Mouse (Mus musculus) R1 (cell line): ENCODE measurements around the gene Hip1.

Experiments used
- DNase-seq: peaks from one replicate; pipeline ENCODE4 v3.0.0-alpha.2; 2018; ENCODE audit warnings: low read depth, low spot score

Gene Hip1

GRCm38 (mm10) chr5:135445755-135446154, 99.2 kb downstream of the Hip1 start:
- DNase-seq = no peak

GRCm38 (mm10) chr5:135442430-135442829, 102.5 kb downstream of the Hip1 start:
- DNase-seq = no peak

- DNase-seq = no peak
Measured at GRCm38 (mm10) chr5:135435039-135435438, 109.9 kb downstream of the Hip1 start.

GRCm38 (mm10) chr5:135433861-135434260, 111.1 kb downstream of the Hip1 start:
- peak; percentile 71 for DNase-seq

- no peak for DNase-seq
Measured at GRCm38 (mm10) chr5:135431111-135431510, 113.8 kb downstream of the Hip1 start.

- DNase-seq = peak; percentile 50
Measured at GRCm38 (mm10) chr5:135428786-135429185, 116.1 kb downstream of the Hip1 start.

GRCm38 (mm10) chr5:135410266-135410665, 134.7 kb downstream of the Hip1 start:
- no peak for DNase-seq

GRCm38 (mm10) chr5:135408114-135408513, 136.8 kb downstream of the Hip1 start:
- DNase-seq = no peak

- no peak for DNase-seq
Measured at GRCm38 (mm10) chr5:135405437-135405836, 139.5 kb downstream of the Hip1 start.

GRCm38 (mm10) chr5:135404623-135405022, 140.3 kb downstream of the Hip1 start:
- DNase-seq = peak; percentile 96

GRCm38 (mm10) chr5:135400244-135400643, 144.7 kb downstream of the Hip1 start:
- peak; percentile 79 for DNase-seq

- DNase-seq = no peak
Measured at GRCm38 (mm10) chr5:135399382-135399781, 145.5 kb downstream of the Hip1 start.

GRCm38 (mm10) chr5:135395826-135396225, 149.1 kb downstream of the Hip1 start:
- DNase-seq = peak; percentile 77

- peak; percentile 75 for DNase-seq
Measured at GRCm38 (mm10) chr5:135394004-135394823, 150.7 kb downstream of the Hip1 start, which contains the start of gene Pom121. Pom121 (minus strand) TSS chr5:135394546.

GRCm38 (mm10) chr5:135383771-135384170, 161.1 kb downstream of the Hip1 start:
- DNase-seq = peak; percentile 51

GRCm38 (mm10) chr5:135382746-135383145, 162.2 kb downstream of the Hip1 start:
- no peak for DNase-seq

- DNase-seq = no peak
Measured at GRCm38 (mm10) chr5:135381356-135381925, 163.5 kb downstream of the Hip1 start.

- no peak for DNase-seq
Measured at GRCm38 (mm10) chr5:135380681-135381080, 164.2 kb downstream of the Hip1 start.

GRCm38 (mm10) chr5:135376341-135376740, 168.6 kb downstream of the Hip1 start:
- no peak for DNase-seq

- DNase-seq = no peak
Measured at GRCm38 (mm10) chr5:135375167-135375566, 169.8 kb downstream of the Hip1 start.

GRCm38 (mm10) chr5:135373601-135374000, 171.3 kb downstream of the Hip1 start:
- DNase-seq = peak; percentile 70

- no peak for DNase-seq
Measured at GRCm38 (mm10) chr5:135371195-135371594, 173.7 kb downstream of the Hip1 start.
